In genomic region chr11:103693241-103693640, GRCm38 (mm10) we compare ENCODE assay signal across 27 mouse cellular contexts. TPM values are rescaled to one million over a fixed set of nuclear protein-coding genes. Genes with fewer than 3 reads are reported as not detected.
"Had no signal": no experiment of that assay in that cellular context is flagged by ENCODE, and none has a peak within 500 bp of the region (broad histone marks: within the 10 kb centered on the region; RNA-seq: fewer than 3 reads in every experiment).

No protein-coding gene starts in this region.

- DNase-seq: kidney, postnatal 14 days; liver, embryonic 13.5 days; lung, adult 2 months; lung, postnatal 14 days; lung, postnatal 4 days; midbrain, embryonic 14.5 days; thymus, adult 18-20 months; thymus, postnatal 36 days had no signal

- H3K9me3 ChIP-seq: liver, embryonic 13.5 days had no signal

- H3K27ac ChIP-seq: liver, embryonic 13.5 days had no signal

- H3K4me3 ChIP-seq: liver, embryonic 13.5 days had no signal

- H3K27me3 ChIP-seq: liver, embryonic 13.5 days had no signal

- H3K4me2 ChIP-seq: liver, embryonic 13.5 days; midbrain, embryonic 11.5 days had no signal

- H3K9ac ChIP-seq: liver, embryonic 13.5 days had no signal

RNA-seq across cellular contexts. Expression of gene Rprml, which starts 43.9 kb away (rescaled TPM):
- total RNA-seq: liver, adult 2 months; megakaryocyte progenitor cell, adult 5-6 weeks; megakaryocyte-erythroid progenitor cell, adult 5-6 weeks had no signal
- polyA plus RNA-seq: kidney, embryonic 16.5 days; limb, embryonic 11.5 days; liver, adult 2 months; liver, embryonic 13.5 days; liver, embryonic 16.5 days; lung, embryonic 16.5 days; midbrain, embryonic 11.5 days; spleen, adult 2 months; stomach, embryonic 16.5 days had no signal

RNA-seq across cellular contexts. Expression of gene Lyzl6, which starts 54.6 kb away (rescaled TPM):
- total RNA-seq: layer of hippocampus, adult 18-20 months; layer of hippocampus, postnatal 14 days; left cerebral cortex, postnatal 25 days; liver, adult 2 months; megakaryocyte progenitor cell, adult 5-6 weeks; megakaryocyte-erythroid progenitor cell, adult 5-6 weeks; midbrain, postnatal 0 days had no signal
- polyA plus RNA-seq: kidney, embryonic 16.5 days; limb, embryonic 11.5 days; limb, embryonic 14.5 days; liver, adult 2 months; liver, embryonic 13.5 days; liver, embryonic 16.5 days; lung, adult 2 months; lung, embryonic 16.5 days; midbrain, embryonic 11.5 days; midbrain, embryonic 14.5 days; midbrain, postnatal 0 days; neural tube, embryonic 11.5 days; neural tube, embryonic 14.5 days; small intestine, adult 2 months; spleen, adult 2 months; stomach, embryonic 16.5 days; urinary bladder, adult 2 months had no signal

RNA-seq across cellular contexts. Expression of gene Wnt9b, which starts 56.4 kb away (rescaled TPM):
- total RNA-seq: megakaryocyte progenitor cell, adult 5-6 weeks; megakaryocyte-erythroid progenitor cell, adult 5-6 weeks had no signal
- polyA plus RNA-seq: lung, embryonic 16.5 days had no signal
